In genomic region chr4:129335216-129336074, GRCm38 (mm10) we compare ENCODE assay signal across 8 mouse cellular contexts. TPM values are rescaled to one million over a fixed set of nuclear protein-coding genes. Genes with fewer than 3 reads are reported as not detected.
DNase-seq lines count a peak whose midpoint lies in the region; ATAC-seq lines count a peak whose summit lies in the region.

Gene Rbbp4 (minus strand): TSS chr4:129335370.
Gene Zbtb8os (plus strand): TSS chr4:129335695.

- H3K4me3 ChIP-seq in intestine, embryonic 14.5 days (ENCODE audit: low read depth, low read length): peak within 1 kb of the TSS; percentile 95

- ATAC-seq in intestine, embryonic 14.5 days (replicated peaks; ENCODE audit: low FRiP score, low TSS enrichment, low read depth): peak; percentile 98

- H3K27ac ChIP-seq in intestine, embryonic 14.5 days (ENCODE audit: low read depth): peak within 1 kb of the TSS; percentile 98

- H3K4me2 ChIP-seq in intestine, embryonic 14.5 days (ENCODE audit: low read length): peak within 1 kb of the TSS; percentile 91

- under 1% methylated on average over 68 of the region's 73 CpGs for WGBS in intestine, embryonic 14.5 days

- H3K9ac ChIP-seq in intestine, embryonic 14.5 days (ENCODE audit: low read length): peak within 1 kb of the TSS; percentile 98

- intact Hi-C loops in left cerebral cortex, postnatal 14 days (cut with DNase I): loop anchor here (5.0 kb wide), 1 partner anchor 127 kb away; the partner anchor contains the start of gene Bsdc1

- no peaks in the 10 kb centered on the region for H3K9me3 ChIP-seq in intestine, embryonic 14.5 days (ENCODE audit: control insufficient read depth, low read length)

- H3K4me1 ChIP-seq in intestine, embryonic 14.5 days (replicated peaks; ENCODE audit: control insufficient read depth, insufficient read depth, low read length): peaks cover 24% of the 10 kb centered on the region

- no peaks in the 10 kb centered on the region for H3K27me3 ChIP-seq in intestine, embryonic 14.5 days (replicated peaks; ENCODE audit: control insufficient read depth, insufficient read depth, low read length)

- peaks cover 25% of the 10 kb centered on the region for H3K36me3 ChIP-seq in intestine, embryonic 14.5 days (ENCODE audit: control insufficient read depth, insufficient read depth, low read length)

- DNase-seq in adrenal gland, adult 18-20 months (ENCODE audit: low spot score in 2 of 2): peak; percentile 91 to 94
- peak; percentile 100 for DNase-seq in embryo, embryonic 11 days
- DNase-seq in gastrocnemius, postnatal 25 days: peak; percentile 99
- peak; percentile 97 for DNase-seq in intestine, embryonic 14.5 days (ENCODE audit: low spot score)
- peak; percentile 97 to 99 for DNase-seq in left cerebral cortex, postnatal 14 days (ENCODE audit: low spot score in 2 of 2)
- DNase-seq in mesoderm, embryonic 11.5 days (ENCODE audit: low read depth, low spot score): peak; percentile 99
- DNase-seq in right cerebral cortex, postnatal 36 days (ENCODE audit: low spot score in 2 of 2): peak; percentile 97
- DNase-seq in yolk sac, embryonic 10.5 days (ENCODE audit: low spot score): peak; percentile 99

RNA-seq across cellular contexts. Expression of gene Rbbp4, which starts in this region (rescaled TPM):
- total RNA-seq in adrenal gland, adult 18-20 months (2021): 100 to 1,000 TPM; 128 to 132 TPM
- 10 to 100 TPM; 41.0 to 50.6 TPM for total RNA-seq in gastrocnemius, postnatal 25 days (2021)
- polyA plus RNA-seq in intestine, embryonic 14.5 days (2014; fragmentation: Nextera tagmentation; extraction: Ambion mirVana): 333 and 352 TPM in 2 replicates
- 100 to 1,000 TPM; 124 to 129 TPM for total RNA-seq in left cerebral cortex, postnatal 14 days (2021)

RNA-seq across cellular contexts. Expression of gene Zbtb8os, which starts in this region (rescaled TPM):
- total RNA-seq in adrenal gland, adult 18-20 months (2021): 10 to 100 TPM; 49.4 to 52.4 TPM
- 10 to 100 TPM; 23.1 to 24.0 TPM for total RNA-seq in gastrocnemius, postnatal 25 days (2021)
- 46.9 and 51.3 TPM in 2 replicates for polyA plus RNA-seq in intestine, embryonic 14.5 days (2014; fragmentation: Nextera tagmentation; extraction: Ambion mirVana)
- 10 to 100 TPM; 22.4 to 23.5 TPM for total RNA-seq in left cerebral cortex, postnatal 14 days (2021)

Comparison
In these comparisons a context has a peak if more than half of its experiments do, and no peak if none do; other contexts are left out.
1. Peak in every context shown above with its lines: DNase-seq, ATAC-seq, H3K4me3 ChIP-seq and H3K27ac ChIP-seq.